Mouse (Mus musculus): Measurements from ENCODE around the gene P4hb. TPM values are rescaled to one million over a fixed set of nuclear protein-coding genes. Genes with fewer than 3 reads are reported as not detected.
"Not testable (repeated sequence)": the region's sequence is repeated elsewhere in the genome, so short reads cannot be mapped to it uniquely, and the experiment has no call there.

The P4hb gene
- polyA plus RNA-seq, 1 experiment from 2014 or later: 635 TPM

DNA sequence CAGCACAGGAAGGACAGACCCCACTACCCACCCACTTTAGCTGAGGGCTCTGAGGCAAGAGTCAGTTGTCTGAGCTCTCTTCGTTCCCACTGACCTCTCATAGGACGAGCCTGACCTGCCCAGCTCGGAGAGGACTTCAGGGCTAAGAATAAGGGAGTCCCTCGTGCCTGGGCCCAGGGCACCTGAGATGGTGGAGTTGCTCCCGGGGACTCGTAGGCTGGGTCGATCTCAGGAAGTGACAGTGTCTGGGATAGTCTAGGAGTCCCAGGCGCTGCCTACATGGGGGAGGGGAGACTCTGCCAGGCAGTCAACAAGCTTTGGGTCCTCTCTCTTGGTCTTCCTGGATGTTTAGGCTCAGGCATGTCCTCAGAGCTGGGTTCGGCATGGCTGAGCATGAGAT, 52.6 kb downstream of the P4hb start:
- Histone ChIP-seq H3K4me2 (peak overlapping the region; percentile 44), H3K27ac (replicated peaks) (peak overlapping the region; percentile 77), H3K27me3 (no peaks in the 10 kb centered on the region), H3K9ac (no peak overlapping the region), H3K9me3 (replicated peaks) (no peaks in the 10 kb centered on the region), H3K4me1 (replicated peaks) (peaks cover 46% of the 10 kb centered on the region), H3K4me3 (replicated peaks) (no peak overlapping the region), H3K36me3 (replicated peaks) (no peaks in the 10 kb centered on the region)
- ATAC-seq (ENCODE audit: insufficient read depth): peak; percentile 9; the same call in 1 of the 2 replicates
- 61% methylated on average over 9 of the region's 9 CpGs for WGBS (ENCODE audit: insufficient replicate concordance)

DNA sequence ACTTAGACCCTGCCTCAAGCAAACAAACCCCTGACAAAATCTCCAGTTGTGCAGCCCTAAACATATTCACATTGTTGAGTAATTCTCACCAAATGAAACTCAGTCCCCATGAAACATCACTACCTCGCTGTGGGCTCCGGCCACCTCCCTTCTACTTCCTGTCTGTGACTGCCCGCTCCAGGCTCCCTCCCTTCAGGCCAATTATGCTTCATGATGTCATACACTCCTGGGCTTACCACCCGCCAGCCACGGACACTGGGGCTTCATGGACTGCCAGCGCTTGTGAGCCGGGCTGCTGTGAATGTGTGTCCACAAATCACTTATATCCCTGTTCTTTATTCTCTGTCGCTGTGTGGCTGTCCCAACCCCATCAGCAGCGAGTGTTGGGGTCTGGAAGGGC, 53.3 kb downstream of the P4hb start:
- Histone ChIP-seq H3K36me3 (replicated peaks) (no peaks in the 10 kb centered on the region), H3K9me3 (replicated peaks) (no peaks in the 10 kb centered on the region), H3K9ac (no peak overlapping the region), H3K27me3 (no peaks in the 10 kb centered on the region), H3K4me2 (peak overlapping the region; percentile 20), H3K4me3 (replicated peaks) (no peak overlapping the region), H3K4me1 (replicated peaks) (peaks cover 49% of the 10 kb centered on the region), H3K27ac (replicated peaks) (0 out of 2 replicates have a peak overlapping the region, but pooled peaks have one; percentile 24)
- 33% methylated on average over 9 of the region's 9 CpGs for WGBS (ENCODE audit: insufficient replicate concordance)
- ATAC-seq (ENCODE audit: insufficient read depth): no peak

- Histone ChIP-seq H3K4me1 (replicated peaks) (peaks cover 49% of the 10 kb centered on the region), H3K9me3 (replicated peaks) (no peaks in the 10 kb centered on the region), H3K36me3 (replicated peaks) (no peaks in the 10 kb centered on the region), H3K4me2 (no peak overlapping the region; the same call in 1 of the 2 replicates), H3K27me3 (no peaks in the 10 kb centered on the region), H3K4me3 (replicated peaks) (no peak overlapping the region), H3K27ac (replicated peaks) (peak overlapping the region; percentile 53; the same call in 1 of the 2 replicates), H3K9ac (no peak overlapping the region)
- 39% methylated on average over 6 of the region's 6 CpGs for WGBS (ENCODE audit: insufficient replicate concordance)
- ATAC-seq (ENCODE audit: insufficient read depth): peak; percentile 17; the same call in 1 of the 2 replicates
These were observed 54.5 kb downstream of the P4hb start for GRCm38 (mm10) chr11:120518558-120518957.

DNA sequence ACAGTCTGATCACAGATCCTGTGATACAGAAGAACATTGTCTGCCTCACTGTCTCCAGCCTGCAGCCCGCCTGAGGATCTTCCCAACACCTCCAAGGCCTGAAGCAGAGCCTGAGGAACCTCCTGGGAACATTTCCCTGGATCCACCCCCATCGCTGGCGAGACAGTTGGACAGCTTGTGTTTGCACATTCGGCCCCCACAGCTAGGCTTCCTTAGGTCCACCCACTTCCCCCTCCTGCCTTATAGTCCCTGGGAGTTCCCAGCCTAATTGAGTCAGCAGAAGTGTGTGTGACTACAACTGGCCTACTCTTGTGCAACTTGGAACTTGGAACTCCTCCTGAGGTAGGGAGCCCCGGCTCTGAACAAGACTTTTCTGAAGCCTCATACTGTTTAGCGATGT, 55.0 kb downstream of the P4hb start:
- 35% methylated on average over 6 of the region's 6 CpGs for WGBS (ENCODE audit: insufficient replicate concordance)
- Histone ChIP-seq H3K4me2 (0 out of 2 replicates have a peak overlapping the region, but pooled peaks have one; percentile 10), H3K36me3 (replicated peaks) (no peaks in the 10 kb centered on the region), H3K9me3 (replicated peaks) (no peaks in the 10 kb centered on the region), H3K27ac (replicated peaks) (peak overlapping the region; percentile 53; the same call in 1 of the 2 replicates), H3K27me3 (no peaks in the 10 kb centered on the region), H3K4me3 (replicated peaks) (no peak overlapping the region), H3K4me1 (replicated peaks) (peaks cover 49% of the 10 kb centered on the region), H3K9ac (no peak overlapping the region)
- ATAC-seq (ENCODE audit: insufficient read depth): no peak

- Histone ChIP-seq H3K27ac (replicated peaks) (no peak overlapping the region), H3K4me2 (no peak overlapping the region), H3K4me3 (replicated peaks) (no peak overlapping the region), H3K36me3 (replicated peaks) (no peaks in the 10 kb centered on the region), H3K9me3 (replicated peaks) (no peaks in the 10 kb centered on the region), H3K4me1 (replicated peaks) (peaks cover 49% of the 10 kb centered on the region), H3K27me3 (no peaks in the 10 kb centered on the region), H3K9ac (no peak overlapping the region)
- WGBS (ENCODE audit: insufficient replicate concordance): 57% methylated on average over 4 of the region's 4 CpGs
- no peak for ATAC-seq (ENCODE audit: insufficient read depth)
These were observed 55.9 kb downstream of the P4hb start for GRCm38 (mm10) chr11:120517147-120517546.

DNA sequence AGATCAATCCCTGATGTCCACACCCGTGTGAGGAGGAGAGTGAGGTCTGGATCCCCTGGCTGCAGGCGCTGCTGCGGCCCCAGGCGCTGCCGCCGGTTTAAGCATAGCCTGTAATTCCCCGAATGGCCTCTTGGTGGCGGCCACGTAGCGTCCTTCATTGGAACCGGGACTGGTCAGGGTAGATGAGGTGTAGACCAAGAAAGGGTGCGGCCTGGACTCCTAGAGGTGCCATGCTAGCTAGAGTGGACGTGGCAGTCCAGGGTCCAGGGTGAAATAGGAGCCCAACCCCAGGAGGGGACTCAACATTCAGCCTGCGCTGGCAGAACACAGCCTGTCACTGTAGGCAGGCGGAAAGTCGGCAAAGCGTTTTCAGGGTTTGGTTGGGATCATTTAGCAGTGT, 57.4 kb downstream of the P4hb start:
- Histone ChIP-seq H3K36me3 (replicated peaks) (no peaks in the 10 kb centered on the region), H3K4me1 (replicated peaks) (peaks cover 51% of the 10 kb centered on the region), H3K9ac (no peak overlapping the region), H3K4me2 (no peak overlapping the region), H3K4me3 (replicated peaks) (no peak overlapping the region), H3K27me3 (no peaks in the 10 kb centered on the region), H3K27ac (replicated peaks) (no peak overlapping the region), H3K9me3 (replicated peaks) (no peaks in the 10 kb centered on the region)
- ATAC-seq (ENCODE audit: insufficient read depth): peak; percentile 32; the same call in 1 of the 2 replicates
- WGBS (ENCODE audit: insufficient replicate concordance): 18% methylated on average over 17 of the region's 17 CpGs

DNA sequence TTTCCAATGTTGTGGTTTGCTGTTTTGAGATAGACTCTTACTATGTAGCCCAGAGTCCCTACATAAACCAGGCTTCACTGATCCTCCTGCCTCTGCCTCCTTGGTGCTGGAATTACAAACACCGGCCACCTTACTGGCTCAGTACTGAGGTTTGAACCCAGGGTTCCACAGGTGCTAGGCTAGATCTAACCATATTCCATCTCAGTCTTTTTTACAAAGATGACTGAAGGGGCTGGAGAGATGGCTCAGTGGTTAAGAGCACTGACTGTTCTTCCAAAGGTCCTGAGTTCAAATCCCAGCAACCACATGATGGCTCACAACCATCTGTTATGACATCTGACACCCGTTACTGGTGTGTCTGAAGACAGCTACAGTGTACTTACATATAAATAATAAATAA, 58.8 kb downstream of the P4hb start:
- not testable (repeated sequence) for H3K27ac ChIP-seq (replicated peaks); H3K27me3 ChIP-seq

DNA sequence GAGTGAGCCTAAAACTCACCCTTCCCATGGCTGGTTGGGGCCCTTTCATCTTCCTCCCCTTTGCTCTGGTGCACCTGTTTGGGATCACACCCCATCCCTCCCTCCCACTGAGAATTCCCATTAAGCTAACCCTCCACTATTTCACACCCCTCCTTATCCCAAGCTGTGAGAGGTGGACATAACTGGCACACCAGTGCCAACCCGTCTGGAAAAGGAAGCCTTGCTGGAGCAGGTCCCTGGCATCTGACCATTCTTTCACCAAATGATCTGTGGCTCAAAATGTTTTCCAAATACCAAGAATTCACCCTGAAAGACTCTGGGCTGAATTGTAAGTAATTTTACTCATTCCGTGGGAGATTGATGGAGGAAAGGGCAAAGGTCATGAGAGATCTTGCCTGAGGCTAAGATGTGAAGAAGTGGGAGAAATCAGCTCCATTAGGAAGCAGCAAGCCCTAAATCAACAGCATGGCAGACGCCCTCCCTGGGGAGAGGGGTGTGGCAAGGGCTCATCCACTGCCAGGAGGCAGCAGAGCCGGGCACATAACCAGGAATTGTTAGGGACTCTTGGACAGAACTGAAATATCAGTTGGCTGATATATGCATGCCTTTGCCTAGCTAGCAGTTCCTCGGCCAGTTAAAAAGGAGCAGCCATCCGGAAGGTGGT, 60.1 kb downstream of the P4hb start:
- H3K36me3 ChIP-seq (replicated peaks): no peaks in the 10 kb centered on the region
- no peak for ATAC-seq (ENCODE audit: insufficient read depth)

More for the DNA sequence above, 58.8 kb downstream of the P4hb start:
- H3K4me2 ChIP-seq; H3K9ac ChIP-seq; H3K36me3 ChIP-seq (replicated peaks); H3K4me3 ChIP-seq (replicated peaks); ATAC-seq (ENCODE audit: insufficient read depth); H3K9me3 ChIP-seq (replicated peaks): not testable (repeated sequence)
- H3K4me1 ChIP-seq (replicated peaks): peaks cover 50% of the 10 kb centered on the region
- WGBS (ENCODE audit: insufficient replicate concordance): 75% methylated on average over 2 of the region's 2 CpGs

GRCm38 (mm10) chr11:120510375-120511030, 62.5 kb downstream of the P4hb start:
- peak; percentile 70 for ATAC-seq (ENCODE audit: insufficient read depth)
- Histone ChIP-seq H3K36me3 (replicated peaks) (no peaks in the 10 kb centered on the region), H3K9me3 (replicated peaks) (no peaks in the 10 kb centered on the region), H3K27ac (replicated peaks) (peak overlapping the region; percentile 84), H3K4me3 (replicated peaks) (peak overlapping the region; percentile 51), H3K4me1 (replicated peaks) (peaks cover 46% of the 10 kb centered on the region), H3K4me2 (peak overlapping the region; percentile 73), H3K27me3 (no peaks in the 10 kb centered on the region), H3K9ac (peak overlapping the region; percentile 54)
- 2% methylated on average over 16 of the region's 16 CpGs for WGBS (ENCODE audit: insufficient replicate concordance)

More for the DNA sequence above, 60.1 kb downstream of the P4hb start:
- H3K4me3 ChIP-seq (replicated peaks): no peak overlapping the region
- no peaks in the 10 kb centered on the region for H3K9me3 ChIP-seq (replicated peaks)
- H3K4me1 ChIP-seq (replicated peaks): peaks cover 43% of the 10 kb centered on the region
- no peak overlapping the region for H3K27ac ChIP-seq (replicated peaks)
- H3K4me2 ChIP-seq: no peak overlapping the region
- H3K27me3 ChIP-seq: no peaks in the 10 kb centered on the region
- WGBS (ENCODE audit: insufficient replicate concordance): 69% methylated on average over 6 of the region's 6 CpGs
- H3K9ac ChIP-seq: no peak overlapping the region

Measured in liver, embryonic 15.5 days (tissue).